Mouse (Mus musculus): ENCODE measurements at regions not wholly inside any gene's neighbourhood (a gene's known extent, or its start where the extent isn't known, plus 50 kb on each side); places are given as distances from the start of the nearest gene placed in this dataset.

DNA sequence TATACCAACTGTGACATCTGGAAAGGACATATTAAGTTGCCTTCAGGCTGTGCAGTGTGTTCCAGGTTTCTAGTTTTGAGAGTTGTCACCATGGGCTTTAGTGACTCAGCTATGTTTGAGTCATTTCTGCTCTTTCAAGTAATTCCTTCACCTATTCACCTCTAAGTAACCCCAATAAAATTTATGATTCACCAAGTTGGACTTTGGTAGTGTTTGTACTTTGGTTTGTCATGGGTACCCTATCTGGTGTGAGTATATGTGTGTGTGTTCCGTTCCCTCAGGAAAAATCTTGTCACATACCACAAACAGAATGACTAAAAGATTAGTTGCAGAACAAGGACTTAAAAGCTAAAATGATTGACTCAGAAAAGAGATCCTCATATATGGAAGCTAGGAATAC, 76.8 kb upstream of the Crbn start:
- no peaks in the 10 kb centered on the region for H3K36me3 ChIP-seq (ENCODE audit: control insufficient read depth, insufficient read depth, low read length)
- no peak for ATAC-seq (ENCODE audit: low read depth)
- H3K4me1 ChIP-seq (ENCODE audit: control insufficient read depth, insufficient read depth, low read length): no peaks in the 10 kb centered on the region
- 97% methylated on average over 1 of the region's 1 CpGs for WGBS
- H3K9me3 ChIP-seq (ENCODE audit: control insufficient read depth, low read length): no peaks in the 10 kb centered on the region
- no peak overlapping the region for H3K27ac ChIP-seq (ENCODE audit: low read depth, low read length)
- no peak overlapping the region for H3K4me2 ChIP-seq (ENCODE audit: low read depth, low read length)
- no peaks in the 10 kb centered on the region for H3K27me3 ChIP-seq (ENCODE audit: control insufficient read depth, insufficient read depth, low read length)
- no peak overlapping the region for H3K4me3 ChIP-seq (ENCODE audit: low read depth, low read length)
- H3K9ac ChIP-seq (replicated peaks; ENCODE audit: low read depth, low read length): no peak overlapping the region

DNA sequence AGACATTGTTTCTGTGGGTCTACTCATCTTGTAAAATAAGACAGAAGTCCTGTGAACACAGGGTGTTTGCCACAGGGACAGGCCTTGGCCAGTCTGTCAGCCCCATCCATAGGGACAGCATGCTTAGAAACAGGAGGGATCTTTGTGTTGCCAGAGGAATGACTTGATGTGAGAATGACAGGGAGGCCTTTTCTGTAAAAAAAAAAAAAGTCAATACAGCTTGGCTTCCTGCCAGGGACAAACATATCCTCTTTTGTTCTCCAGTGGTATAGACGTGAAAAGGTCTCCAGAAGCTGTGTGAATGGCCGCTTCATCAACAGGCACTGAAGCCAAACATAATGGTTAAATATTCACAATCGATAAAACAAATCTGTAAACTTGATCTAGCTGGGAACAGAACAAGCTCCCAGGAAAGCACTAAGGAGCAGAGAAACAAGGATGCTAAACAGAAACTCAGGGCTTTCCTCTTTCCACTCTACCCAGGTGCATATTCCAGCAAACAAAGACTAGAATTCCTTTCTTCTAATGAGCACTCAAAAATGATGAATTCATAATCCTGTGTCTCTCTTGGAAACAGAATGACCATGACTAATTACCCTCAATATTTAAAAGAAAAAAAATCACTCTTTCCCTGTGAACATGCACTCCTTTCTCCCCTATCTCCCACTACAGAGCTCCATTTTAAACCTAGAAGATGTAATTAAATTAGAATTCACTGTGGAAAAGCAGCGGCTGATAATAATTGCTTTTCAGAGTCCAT, 92.2 kb upstream of the Crbn start:
- H3K4me2 ChIP-seq (ENCODE audit: low read depth, low read length): no peak overlapping the region
- H3K4me1 ChIP-seq (ENCODE audit: control insufficient read depth, insufficient read depth, low read length): peaks cover 4% of the 10 kb centered on the region; the same call in 1 of the 2 replicates
- no peaks in the 10 kb centered on the region for H3K9me3 ChIP-seq (ENCODE audit: control insufficient read depth, low read length)
- no peak overlapping the region for H3K9ac ChIP-seq (replicated peaks; ENCODE audit: low read depth, low read length)
- H3K27ac ChIP-seq (ENCODE audit: low read depth, low read length): peak overlapping the region; percentile 36; the same call in 1 of the 2 replicates
- WGBS: 29% methylated on average over 4 of the region's 4 CpGs
- peak; percentile 79; the same call in 1 of the 2 replicates for ATAC-seq (ENCODE audit: low read depth)
- H3K27me3 ChIP-seq (ENCODE audit: control insufficient read depth, insufficient read depth, low read length): no peaks in the 10 kb centered on the region
- H3K36me3 ChIP-seq (ENCODE audit: control insufficient read depth, insufficient read depth, low read length): no peaks in the 10 kb centered on the region
- H3K4me3 ChIP-seq (ENCODE audit: low read depth, low read length): no peak overlapping the region

DNA sequence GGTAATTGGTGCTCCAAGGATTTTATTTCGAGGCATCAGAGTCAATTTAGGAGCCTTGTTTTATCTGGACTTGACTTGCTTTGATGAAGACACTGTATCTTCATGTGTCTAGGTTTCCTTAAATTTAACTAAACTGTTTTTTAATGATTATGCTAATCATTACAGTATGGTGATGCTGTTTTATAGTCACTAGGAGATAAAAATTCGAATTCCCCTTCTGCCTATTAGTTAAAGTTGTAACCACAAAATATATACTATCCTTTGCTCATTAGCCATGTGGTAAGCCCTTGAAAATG, 92.7 kb upstream of the Crbn start:
- no peak overlapping the region for H3K4me2 ChIP-seq (ENCODE audit: low read depth, low read length)
- WGBS: 28% methylated on average over 2 of the region's 2 CpGs
- H3K27me3 ChIP-seq (ENCODE audit: control insufficient read depth, insufficient read depth, low read length): no peaks in the 10 kb centered on the region
- no peak overlapping the region for H3K4me3 ChIP-seq (ENCODE audit: low read depth, low read length)
- no peak overlapping the region for H3K9ac ChIP-seq (replicated peaks; ENCODE audit: low read depth, low read length)
- no peaks in the 10 kb centered on the region for H3K9me3 ChIP-seq (ENCODE audit: control insufficient read depth, low read length)
- no peak overlapping the region for H3K27ac ChIP-seq (ENCODE audit: low read depth, low read length)
- H3K36me3 ChIP-seq (ENCODE audit: control insufficient read depth, insufficient read depth, low read length): no peaks in the 10 kb centered on the region
- peaks cover 4% of the 10 kb centered on the region; the same call in 1 of the 2 replicates for H3K4me1 ChIP-seq (ENCODE audit: control insufficient read depth, insufficient read depth, low read length)
- no peak for ATAC-seq (ENCODE audit: low read depth)

DNA sequence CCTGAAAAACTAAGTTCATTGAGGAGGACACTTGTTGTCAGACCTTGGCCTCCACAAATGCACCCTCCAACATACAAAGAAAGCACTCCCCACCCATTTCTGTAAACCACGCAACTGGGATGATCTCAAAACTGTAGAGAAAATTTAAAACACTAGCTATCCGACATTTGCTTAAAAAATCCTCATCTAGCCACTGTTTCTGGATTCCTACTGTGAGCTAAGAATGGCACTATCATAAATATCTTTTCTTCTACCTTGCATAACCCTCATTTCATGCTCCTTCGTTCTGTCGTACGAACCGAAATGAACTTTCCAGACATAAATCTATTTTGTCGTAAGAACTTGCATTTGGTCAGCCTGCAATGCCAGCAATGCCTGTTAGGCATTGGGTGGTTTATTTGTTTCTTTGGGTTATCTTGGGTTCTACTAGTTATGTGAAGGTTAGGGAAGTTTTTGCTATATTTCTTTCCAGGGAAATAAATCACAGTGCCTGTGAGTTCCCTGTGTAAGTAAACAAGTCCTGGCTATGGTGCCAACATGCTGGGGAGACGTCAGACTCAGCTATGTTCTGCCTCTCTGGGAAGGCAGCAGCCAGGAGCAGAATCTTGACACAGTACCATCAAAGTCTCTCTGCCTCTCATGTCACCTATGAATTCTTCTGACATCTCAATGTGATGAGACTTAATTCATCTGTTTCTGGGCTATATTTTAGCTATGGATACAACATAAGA, 104.2 kb upstream of the Crbn start:
- Histone ChIP-seq H3K27ac (ENCODE audit: low read depth, low read length) (no peak overlapping the region), H3K9ac (replicated peaks; ENCODE audit: low read depth, low read length) (no peak overlapping the region), H3K27me3 (ENCODE audit: control insufficient read depth, insufficient read depth, low read length) (no peaks in the 10 kb centered on the region), H3K9me3 (ENCODE audit: control insufficient read depth, low read length) (no peaks in the 10 kb centered on the region), H3K4me1 (ENCODE audit: control insufficient read depth, insufficient read depth, low read length) (no peaks in the 10 kb centered on the region), H3K36me3 (ENCODE audit: control insufficient read depth, insufficient read depth, low read length) (no peaks in the 10 kb centered on the region), H3K4me2 (ENCODE audit: low read depth, low read length) (no peak overlapping the region), H3K4me3 (ENCODE audit: low read depth, low read length) (no peak overlapping the region)
- no peak for ATAC-seq (ENCODE audit: low read depth)
- 73% methylated on average over 8 of the region's 8 CpGs for WGBS

DNA sequence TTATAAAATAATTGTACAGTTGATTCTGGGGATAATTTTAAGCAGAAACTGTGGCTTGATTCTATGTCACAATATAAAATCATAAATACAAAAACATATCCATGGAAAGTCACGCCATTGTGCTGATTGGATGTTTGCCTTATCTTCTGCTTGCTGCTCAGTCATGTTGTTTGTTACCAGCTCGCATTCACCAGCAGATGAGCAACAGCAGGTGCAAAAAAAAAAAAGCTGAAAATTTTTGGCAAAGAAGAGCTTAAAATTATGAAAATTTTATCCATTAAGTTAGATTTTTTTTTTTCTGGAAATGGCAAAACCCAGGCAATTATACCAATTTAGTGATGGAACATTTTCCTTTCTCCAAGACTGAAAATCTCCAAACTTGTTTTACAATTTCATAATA, 115.2 kb upstream of the Crbn start:
- Histone ChIP-seq H3K36me3 (ENCODE audit: control insufficient read depth, insufficient read depth, low read length) (no peaks in the 10 kb centered on the region), H3K4me2 (ENCODE audit: low read depth, low read length) (no peak overlapping the region), H3K27ac (ENCODE audit: low read depth, low read length) (no peak overlapping the region), H3K9me3 (ENCODE audit: control insufficient read depth, low read length) (no peaks in the 10 kb centered on the region), H3K4me1 (ENCODE audit: control insufficient read depth, insufficient read depth, low read length) (no peaks in the 10 kb centered on the region), H3K27me3 (ENCODE audit: control insufficient read depth, insufficient read depth, low read length) (no peaks in the 10 kb centered on the region), H3K4me3 (ENCODE audit: low read depth, low read length) (no peak overlapping the region), H3K9ac (replicated peaks; ENCODE audit: low read depth, low read length) (no peak overlapping the region)
- WGBS: 89% methylated on average over 2 of the region's 2 CpGs
- no peak for ATAC-seq (ENCODE audit: low read depth)

DNA sequence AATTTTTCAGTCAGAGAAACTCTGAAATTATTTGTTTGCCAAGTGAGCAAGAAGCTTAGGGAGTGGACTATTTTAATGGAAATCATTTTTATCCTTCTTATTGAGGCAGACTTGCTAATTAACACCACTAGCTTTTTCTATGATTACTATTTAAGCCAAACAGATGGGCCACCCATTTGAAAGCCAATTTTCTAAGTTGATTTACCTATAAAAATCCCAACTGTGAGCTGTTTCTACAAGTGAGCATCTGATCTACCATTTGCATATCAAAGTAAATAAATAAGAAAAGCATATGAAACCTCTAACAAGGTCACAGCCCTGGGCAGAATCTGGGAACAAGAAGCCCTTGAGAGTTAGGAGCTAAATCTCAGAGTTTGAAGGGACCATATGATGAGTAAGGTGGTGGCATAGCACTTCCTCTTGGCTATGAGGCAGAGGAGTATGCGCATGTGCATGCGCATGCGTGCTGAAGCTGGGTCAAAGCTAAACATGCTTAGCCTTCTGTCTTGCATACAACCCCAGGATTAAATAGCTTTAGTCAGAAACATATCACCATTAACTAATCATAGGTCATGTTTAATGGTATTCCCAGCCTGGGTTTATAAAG, 116.9 kb upstream of the Crbn start:
- 91% methylated on average over 3 of the region's 3 CpGs for WGBS
- H3K4me3 ChIP-seq (ENCODE audit: low read depth, low read length): no peak overlapping the region
- H3K9ac ChIP-seq (replicated peaks; ENCODE audit: low read depth, low read length): no peak overlapping the region
- H3K4me1 ChIP-seq (ENCODE audit: control insufficient read depth, insufficient read depth, low read length): no peaks in the 10 kb centered on the region
- H3K9me3 ChIP-seq (ENCODE audit: control insufficient read depth, low read length): no peaks in the 10 kb centered on the region
- H3K27me3 ChIP-seq (ENCODE audit: control insufficient read depth, insufficient read depth, low read length): no peaks in the 10 kb centered on the region
- H3K27ac ChIP-seq (ENCODE audit: low read depth, low read length): no peak overlapping the region
- no peak for ATAC-seq (ENCODE audit: low read depth)
- H3K4me2 ChIP-seq (ENCODE audit: low read depth, low read length): no peak overlapping the region
- no peaks in the 10 kb centered on the region for H3K36me3 ChIP-seq (ENCODE audit: control insufficient read depth, insufficient read depth, low read length)

DNA sequence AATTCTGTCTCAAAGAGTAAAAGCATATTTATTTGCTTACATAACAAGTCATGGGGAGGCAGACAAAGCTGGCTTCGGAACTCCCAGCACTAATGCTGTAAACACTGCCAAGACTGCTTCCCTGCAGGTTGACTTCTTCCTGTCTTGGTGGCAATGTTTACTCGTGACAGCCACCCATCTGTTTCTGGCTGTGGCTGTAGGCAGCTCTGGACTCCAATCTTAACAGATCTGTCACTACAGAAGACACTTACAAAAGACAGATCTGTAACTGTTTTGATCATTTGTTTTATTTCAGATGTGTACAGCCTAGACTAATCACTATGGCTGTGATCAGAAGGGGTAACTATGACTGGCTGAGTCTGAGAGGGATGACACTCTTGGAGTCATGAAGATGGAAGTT, 121.1 kb upstream of the Crbn start:
- H3K36me3 ChIP-seq (ENCODE audit: control insufficient read depth, insufficient read depth, low read length): no peaks in the 10 kb centered on the region
- 60% methylated on average over 2 of the region's 2 CpGs for WGBS

DNA sequence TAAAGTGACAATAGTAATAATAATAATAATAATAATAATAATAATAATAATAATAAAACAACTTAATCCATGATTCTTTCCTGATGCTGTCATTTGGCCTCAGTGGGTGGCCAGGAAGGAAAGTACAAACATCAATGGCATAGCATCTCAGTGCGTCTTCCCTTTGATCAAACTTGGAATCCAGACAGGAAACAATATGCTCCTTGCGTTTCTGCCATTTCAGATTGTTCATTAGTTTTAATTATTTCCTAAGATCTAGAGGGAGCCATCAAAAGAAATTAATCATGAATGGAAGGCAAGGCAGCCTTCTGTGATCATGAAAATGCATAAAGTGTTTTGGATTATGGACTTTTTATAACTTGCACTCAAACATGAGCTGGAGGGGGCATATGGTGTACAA, 125.6 kb upstream of the Crbn start:
- no peaks in the 10 kb centered on the region for H3K9me3 ChIP-seq (ENCODE audit: control insufficient read depth, low read length)
- H3K4me3 ChIP-seq (ENCODE audit: low read depth, low read length): no peak overlapping the region
- 55% methylated on average over 2 of the region's 2 CpGs for WGBS
- no peaks in the 10 kb centered on the region for H3K36me3 ChIP-seq (ENCODE audit: control insufficient read depth, insufficient read depth, low read length)
- H3K27me3 ChIP-seq (ENCODE audit: control insufficient read depth, insufficient read depth, low read length): no peaks in the 10 kb centered on the region
- H3K4me2 ChIP-seq (ENCODE audit: low read depth, low read length): no peak overlapping the region
- no peak overlapping the region for H3K9ac ChIP-seq (replicated peaks; ENCODE audit: low read depth, low read length)
- ATAC-seq (ENCODE audit: low read depth): peak; percentile 49
- H3K4me1 ChIP-seq (ENCODE audit: control insufficient read depth, insufficient read depth, low read length): no peaks in the 10 kb centered on the region
- H3K27ac ChIP-seq (ENCODE audit: low read depth, low read length): no peak overlapping the region

More for the DNA sequence above, 121.1 kb upstream of the Crbn start:
- no peaks in the 10 kb centered on the region for H3K9me3 ChIP-seq (ENCODE audit: control insufficient read depth, low read length)
- H3K4me1 ChIP-seq (ENCODE audit: control insufficient read depth, insufficient read depth, low read length): no peaks in the 10 kb centered on the region
- no peak overlapping the region for H3K9ac ChIP-seq (replicated peaks; ENCODE audit: low read depth, low read length)
- no peak overlapping the region for H3K4me2 ChIP-seq (ENCODE audit: low read depth, low read length)
- H3K27me3 ChIP-seq (ENCODE audit: control insufficient read depth, insufficient read depth, low read length): no peaks in the 10 kb centered on the region
- no peak for ATAC-seq (ENCODE audit: low read depth)
- H3K4me3 ChIP-seq (ENCODE audit: low read depth, low read length): no peak overlapping the region
- H3K27ac ChIP-seq (ENCODE audit: low read depth, low read length): no peak overlapping the region

DNA sequence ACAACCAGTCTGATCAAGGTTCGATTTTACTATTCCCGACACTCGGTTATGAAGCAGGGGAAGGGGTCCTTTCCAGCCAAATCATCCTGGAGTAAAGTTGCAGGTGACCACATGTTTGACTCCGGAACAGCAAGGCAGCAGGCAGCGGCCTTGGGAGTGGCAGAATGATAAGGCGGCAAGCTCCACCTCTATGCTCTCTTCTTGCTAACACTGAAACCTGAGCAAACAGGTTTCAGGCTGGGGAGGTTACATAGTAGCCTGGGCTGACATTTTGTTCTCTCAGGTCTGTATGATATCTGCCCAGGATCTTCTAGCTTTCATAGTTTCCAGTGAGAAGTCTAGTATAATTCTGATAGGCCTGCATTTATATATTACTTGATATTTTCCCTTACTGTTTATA, 133.7 kb upstream of the Crbn start:
- no peak overlapping the region for H3K4me3 ChIP-seq (ENCODE audit: low read depth, low read length)
- 90% methylated on average over 6 of the region's 6 CpGs for WGBS

More for the DNA sequence above, 133.7 kb upstream of the Crbn start:
- H3K36me3 ChIP-seq (ENCODE audit: control insufficient read depth, insufficient read depth, low read length): no peaks in the 10 kb centered on the region
- H3K27me3 ChIP-seq (ENCODE audit: control insufficient read depth, insufficient read depth, low read length): no peaks in the 10 kb centered on the region
- H3K27ac ChIP-seq (ENCODE audit: low read depth, low read length): no peak overlapping the region
- H3K4me1 ChIP-seq (ENCODE audit: control insufficient read depth, insufficient read depth, low read length): no peaks in the 10 kb centered on the region
- H3K4me2 ChIP-seq (ENCODE audit: low read depth, low read length): no peak overlapping the region
- no peak for ATAC-seq (ENCODE audit: low read depth)
- H3K9me3 ChIP-seq (ENCODE audit: control insufficient read depth, low read length): no peaks in the 10 kb centered on the region
- no peak overlapping the region for H3K9ac ChIP-seq (replicated peaks; ENCODE audit: low read depth, low read length)

Data from neural tube, embryonic 14.5 days (tissue).